Mouse (Mus musculus) heart, postnatal 0 days (tissue): ENCODE measurements around the gene Nhsl1. TPM values are rescaled to one million over a fixed set of nuclear protein-coding genes. Genes with fewer than 3 reads are reported as not detected.

Experiments
- ATAC-seq: fragments of 200-750 bp; cut with Nextera tagmentation; 2 replicates; pipeline ENCODE4 v1.8.0; 2017; ENCODE audit warnings: low read depth, moderate number of reproducible peaks, moderate library complexity; ENCODE audit not compliant: insufficient read depth
- DNase-seq: peaks from one replicate; pipeline ENCODE4 v3.0.0-alpha.2; 2016; ENCODE audit warnings: low spot score
- H3K27ac ChIP-seq: fragments of 300-500 bp; sonication (generic); 2 replicates; pipeline ENCODE4 v1.5.1; 2014; ENCODE audit warnings: low read depth, mild to moderate bottlenecking
- H3K27me3 ChIP-seq: fragments of 300-500 bp; sonication (generic); 2 replicates; pipeline ENCODE4 v1.6.1; 2014; ENCODE audit warnings: low read length, mixed read lengths; ENCODE audit not compliant: control insufficient read depth, insufficient read depth
- H3K36me3 ChIP-seq: fragments of 300-500 bp; sonication (generic); replicated peaks from 2 replicates; pipeline ENCODE4 v1.6.1; 2014; ENCODE audit warnings: low read length, mixed read lengths; ENCODE audit not compliant: control insufficient read depth, insufficient read depth
- H3K4me1 ChIP-seq: fragments of 300-500 bp; sonication (generic); 2 replicates; pipeline ENCODE4 v1.6.1; 2014; ENCODE audit warnings: antibody characterized with exemption; ENCODE audit not compliant: control insufficient read depth, insufficient read depth
- H3K4me2 ChIP-seq: fragments of 300-500 bp; sonication (generic); 2 replicates; pipeline ENCODE4 v1.6.1; 2014; ENCODE audit warnings: low read depth, mild to moderate bottlenecking, low read length, moderate library complexity
- H3K4me3 ChIP-seq: fragments of 300-500 bp; sonication (generic); 2 replicates; pipeline ENCODE4 v1.5.1; 2014; ENCODE audit warnings: low read depth, low read length
- H3K9ac ChIP-seq: fragments of 300-500 bp; sonication (generic); replicated peaks from 2 replicates; pipeline ENCODE4 v1.6.1; 2014; ENCODE audit warnings: low read depth, low read length, mixed read lengths
- H3K9me3 ChIP-seq: fragments of 300-500 bp; sonication (generic); replicated peaks from 2 replicates; pipeline ENCODE4 v1.6.1; 2016; ENCODE audit warnings: low read length; ENCODE audit not compliant: control insufficient read depth
- CTCF ChIP-seq: IDR thresholded peaks from 2 replicates; pipeline ENCODE4 v1.5.1; 2016; ENCODE audit warnings: antibody characterized with exemption, control low read depth, low read depth
- EP300 ChIP-seq: IDR thresholded peaks from 2 replicates; pipeline ENCODE4 v1.6.1; 2016; ENCODE audit warnings: antibody characterized with exemption, low read depth
- WGBS: fragments of 180-500 bp; shearing (Covaris S2); extraction: QIAGEN DNeasy Blood & Tissue Kit; methylation state at CpG from one replicate; pipeline ENCODE4 v1.1.7; 2014; 5-methylcytosine and 5-hydroxymethylcytosine counted together
- polyA plus RNA-seq: library from polyadenylated mRNA; unstranded; fragments of >200 nt; fragmentation: Nextera tagmentation; extraction: Ambion mirVana; gene quantifications from 2 replicates; pipeline ENCODE4 v1.2.1, GENCODE M21; 2015
- total RNA-seq: library from RNA; depleted of rRNA; stranded (reverse); fragments of >200 nt; gene quantifications from 2 replicates; pipeline ENCODE4 v1.2.3, GENCODE M21; 2014; ENCODE audit warnings: low replicate concordance

Gene Nhsl1
- total and polyA plus RNA-seq, 2 experiments from 2014 or later, result 8.8 to 20.1 TPM

- TF ChIP-seq CTCF (no peak), EP300 (no peak)
Measured at GRCm38 (mm10) chr10:18317521-18317920, 1.3 kb upstream of the Nhsl1 start.

GRCm38 (mm10) chr10:18317961-18318915, 547 bp upstream of the Nhsl1 start:
- Histone ChIP-seq H3K27ac (peak overlapping the region; percentile 22; the same call in 1 of the 2 replicates), H3K27me3 (no peaks in the 10 kb centered on the region), H3K4me2 (peak overlapping the region; percentile 98), H3K36me3 (no peaks in the 10 kb centered on the region), H3K4me1 (peaks cover 7% of the 10 kb centered on the region; the same call in 1 of the 2 replicates), H3K4me3 (peak overlapping the region; percentile 73), H3K9me3 (no peaks in the 10 kb centered on the region), H3K9ac (peak overlapping the region; percentile 49)
- no peak for TF ChIP-seq CTCF
- ATAC-seq, result peak; percentile 80
- WGBS, result 4% methylated on average over 42 of the region's 89 CpGs
- DNase-seq, result peak; percentile 63

More at GRCm38 (mm10) chr10:18317521-18317920, 1.3 kb upstream of the Nhsl1 start:
- no peaks in the 10 kb centered on the region for H3K27me3 ChIP-seq
- H3K9me3 ChIP-seq, result no peaks in the 10 kb centered on the region
- no peak overlapping the region for H3K4me3 ChIP-seq
- H3K9ac ChIP-seq, result no peak overlapping the region
- ATAC-seq (no peak), DNase-seq (no peak)
- H3K4me1 ChIP-seq, result peaks cover 7% of the 10 kb centered on the region; the same call in 1 of the 2 replicates
- 57% methylated on average over 10 of the region's 10 CpGs for WGBS
- no peaks in the 10 kb centered on the region for H3K36me3 ChIP-seq
- no peak overlapping the region for H3K27ac ChIP-seq
- H3K4me2 ChIP-seq, result 0 out of 2 replicates have a peak overlapping the region, but pooled peaks have one; percentile 98

GRCm38 (mm10) chr10:18319691-18320090, 906 bp downstream of the Nhsl1 start:
- ATAC-seq (no peak), DNase-seq (no peak)
- peak overlapping the region; percentile 98 for H3K4me2 ChIP-seq
- H3K4me3 ChIP-seq, result peak overlapping the region; percentile 73
- WGBS, result 32% methylated on average over 4 of the region's 4 CpGs
- no peak overlapping the region for H3K9ac ChIP-seq
- H3K9me3 ChIP-seq, result no peaks in the 10 kb centered on the region
- peaks cover 7% of the 10 kb centered on the region; the same call in 1 of the 2 replicates for H3K4me1 ChIP-seq
- no peaks in the 10 kb centered on the region for H3K36me3 ChIP-seq
- no peak overlapping the region for H3K27ac ChIP-seq
- H3K27me3 ChIP-seq, result no peaks in the 10 kb centered on the region
- TF ChIP-seq EP300, result no peak
- no peak for TF ChIP-seq CTCF

- Histone ChIP-seq H3K36me3 (no peaks in the 10 kb centered on the region), H3K4me3 (no peak overlapping the region), H3K4me2 (no peak overlapping the region), H3K9me3 (no peaks in the 10 kb centered on the region), H3K27ac (no peak overlapping the region), H3K27me3 (no peaks in the 10 kb centered on the region), H3K4me1 (peaks cover 7% of the 10 kb centered on the region; the same call in 1 of the 2 replicates), H3K9ac (no peak overlapping the region)
- no peak for DNase-seq
- 84% methylated on average over 6 of the region's 6 CpGs for WGBS
- no peak for ATAC-seq
- TF ChIP-seq CTCF (no peak), EP300 (no peak)
Measured at GRCm38 (mm10) chr10:18321861-18322260, 3.1 kb downstream of the Nhsl1 start.

GRCm38 (mm10) chr10:18323701-18324100, 4.9 kb downstream of the Nhsl1 start:
- WGBS, result 53% methylated on average over 4 of the region's 4 CpGs
- Histone ChIP-seq H3K4me2 (no peak overlapping the region), H3K9ac (no peak overlapping the region), H3K27ac (no peak overlapping the region), H3K9me3 (no peaks in the 10 kb centered on the region), H3K4me1 (0 out of 2 replicates have a peak, but pooled peaks cover 4% of the 10 kb centered on the region), H3K27me3 (no peaks in the 10 kb centered on the region), H3K4me3 (no peak overlapping the region), H3K36me3 (no peaks in the 10 kb centered on the region)
- TF ChIP-seq EP300 (no peak), CTCF (no peak)
- DNase-seq (no peak), ATAC-seq (no peak)
